Mouse (Mus musculus) stomach, embryonic 16.5 days (tissue): ENCODE measurements around the gene Wdr11. TPM values are rescaled to one million over a fixed set of nuclear protein-coding genes. Genes with fewer than 3 reads are reported as not detected.

Experiments used
- ATAC-seq: fragments of 200-750 bp; cut with Nextera tagmentation; 2 replicates; pipeline ENCODE4 v1.8.0; 2017; ENCODE audit warnings: moderate number of reproducible peaks, moderate TSS enrichment; ENCODE audit not compliant: insufficient read depth, low FRiP score
- H3K27ac ChIP-seq: fragments of 300-500 bp; sonication (generic); 2 replicates; pipeline ENCODE4 v1.5.1; 2014; ENCODE audit warnings: low read length
- H3K27me3 ChIP-seq: fragments of 300-500 bp; sonication (generic); 2 replicates; pipeline ENCODE4 v1.6.1; 2014; ENCODE audit warnings: low read length, control low read depth, mixed read lengths; ENCODE audit not compliant: control insufficient read depth, insufficient read depth
- H3K36me3 ChIP-seq: fragments of 300-500 bp; sonication (generic); 2 replicates; pipeline ENCODE4 v1.6.1; 2014; ENCODE audit warnings: low read length; ENCODE audit not compliant: control insufficient read depth, insufficient read depth
- H3K4me1 ChIP-seq: fragments of 300-500 bp; sonication (generic); 2 replicates; pipeline ENCODE4 v1.6.1; 2014; ENCODE audit warnings: low read length, control low read depth, mixed read lengths; ENCODE audit not compliant: control insufficient read depth, insufficient read depth
- H3K4me2 ChIP-seq: fragments of 300-500 bp; sonication (generic); 2 replicates; pipeline ENCODE4 v1.6.1; 2014; ENCODE audit warnings: low read depth, low read length, mixed read lengths
- H3K4me3 ChIP-seq: fragments of 300-500 bp; sonication (generic); replicated peaks from 2 replicates; pipeline ENCODE4 v1.5.1; 2014; ENCODE audit warnings: mild to moderate bottlenecking, low read length
- H3K9ac ChIP-seq: fragments of 300-500 bp; sonication (generic); 2 replicates; pipeline ENCODE4 v1.6.1; 2014; ENCODE audit warnings: low read length
- H3K9me3 ChIP-seq: fragments of 300-500 bp; sonication (generic); replicated peaks from 2 replicates; pipeline ENCODE4 v1.6.1; 2016; ENCODE audit warnings: low read length, control low read depth; ENCODE audit not compliant: control insufficient read depth
- WGBS: fragments of 180-500 bp; shearing (Covaris S2); extraction: QIAGEN DNeasy Blood & Tissue Kit; methylation state at CpG from one replicate; pipeline ENCODE4 v1.1.7; 2014; 5-methylcytosine and 5-hydroxymethylcytosine counted together
- polyA plus RNA-seq: library from polyadenylated mRNA; unstranded; fragments of >200 nt; fragmentation: Nextera tagmentation; extraction: Ambion mirVana; gene quantifications from 2 replicates; pipeline ENCODE4 v1.2.1, GENCODE M21; 2015

The Wdr11 gene
- polyA plus RNA-seq, 1 experiment from 2014 or later, result 37.6 TPM

DNA sequence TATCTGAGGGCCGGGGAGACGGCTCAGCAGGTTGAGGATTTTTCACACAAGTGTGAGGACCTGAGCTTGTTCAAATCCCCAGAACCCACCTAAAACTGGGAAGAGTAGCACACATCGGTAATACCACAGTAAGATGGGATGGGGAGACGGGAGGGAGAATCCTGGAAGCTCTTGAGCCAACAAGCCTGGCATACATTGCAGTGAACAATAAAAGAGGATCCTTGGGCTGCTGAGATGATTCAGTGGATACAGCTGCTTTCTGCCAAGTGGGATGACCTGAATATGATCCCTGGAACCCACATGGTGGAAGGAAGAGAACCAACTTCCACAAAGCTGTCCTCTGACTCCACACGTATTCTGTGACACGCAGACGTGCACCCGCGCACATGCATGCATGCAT, 68.9 kb downstream of the Wdr11 start:
- Histone ChIP-seq H3K9ac (peak overlapping the region; percentile 43), H3K36me3 (no peaks in the 10 kb centered on the region), H3K4me3 (no peak overlapping the region), H3K9me3 (no peaks in the 10 kb centered on the region), H3K27ac (peak overlapping the region; percentile 27; the same call in 1 of the 2 replicates), H3K4me2 (no peak overlapping the region), H3K27me3 (no peaks in the 10 kb centered on the region), H3K4me1 (peaks cover 39% of the 10 kb centered on the region)
- no peak for ATAC-seq
- 85% methylated on average over 9 of the region's 9 CpGs for WGBS

DNA sequence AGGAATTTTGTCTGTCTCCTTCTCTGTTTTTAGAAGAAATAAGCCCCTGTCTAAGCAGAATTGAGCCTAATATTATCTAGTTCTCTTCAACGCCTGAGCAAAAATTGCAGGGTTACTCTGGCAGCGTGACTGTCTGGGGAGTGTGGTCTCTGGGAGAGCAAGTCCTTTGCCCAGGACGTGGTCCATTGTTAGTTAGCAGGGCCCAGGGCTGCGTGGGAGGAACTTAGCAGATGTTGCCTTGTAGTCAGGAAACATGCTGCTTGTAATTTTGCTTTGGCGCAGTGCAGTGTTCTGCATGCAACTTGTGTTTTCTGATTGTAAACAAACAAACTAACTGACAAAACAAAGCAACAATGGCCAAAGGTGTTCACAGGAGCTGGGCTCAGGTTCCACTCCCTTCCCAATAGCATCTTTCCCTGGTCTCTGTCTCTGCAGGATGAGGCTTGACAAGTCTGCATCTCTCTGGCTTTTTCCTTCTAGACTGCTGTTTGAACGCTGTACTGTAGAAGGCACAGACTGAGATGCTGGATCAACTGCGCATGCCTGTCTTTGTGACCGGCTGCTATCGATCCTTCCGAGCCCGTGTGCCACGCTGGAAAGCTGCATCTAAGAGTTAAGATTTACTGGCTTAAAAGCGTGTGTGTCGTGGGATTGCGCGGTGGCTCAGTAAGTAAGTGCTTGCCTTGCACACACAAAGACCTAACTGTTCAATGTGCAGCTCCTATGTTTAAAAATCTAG, 70.6 kb downstream of the Wdr11 start:
- no peaks in the 10 kb centered on the region for H3K36me3 ChIP-seq
- no peak overlapping the region for H3K9ac ChIP-seq
- WGBS, result 70% methylated on average over 16 of the region's 16 CpGs
- no peak for ATAC-seq
- H3K9me3 ChIP-seq, result no peaks in the 10 kb centered on the region
- H3K4me2 ChIP-seq, result no peak overlapping the region
- H3K4me3 ChIP-seq, result no peak overlapping the region
- H3K27ac ChIP-seq, result peak overlapping the region; percentile 12; the same call in 1 of the 2 replicates
- H3K27me3 ChIP-seq, result no peaks in the 10 kb centered on the region
- H3K4me1 ChIP-seq, result peaks cover 38% of the 10 kb centered on the region

DNA sequence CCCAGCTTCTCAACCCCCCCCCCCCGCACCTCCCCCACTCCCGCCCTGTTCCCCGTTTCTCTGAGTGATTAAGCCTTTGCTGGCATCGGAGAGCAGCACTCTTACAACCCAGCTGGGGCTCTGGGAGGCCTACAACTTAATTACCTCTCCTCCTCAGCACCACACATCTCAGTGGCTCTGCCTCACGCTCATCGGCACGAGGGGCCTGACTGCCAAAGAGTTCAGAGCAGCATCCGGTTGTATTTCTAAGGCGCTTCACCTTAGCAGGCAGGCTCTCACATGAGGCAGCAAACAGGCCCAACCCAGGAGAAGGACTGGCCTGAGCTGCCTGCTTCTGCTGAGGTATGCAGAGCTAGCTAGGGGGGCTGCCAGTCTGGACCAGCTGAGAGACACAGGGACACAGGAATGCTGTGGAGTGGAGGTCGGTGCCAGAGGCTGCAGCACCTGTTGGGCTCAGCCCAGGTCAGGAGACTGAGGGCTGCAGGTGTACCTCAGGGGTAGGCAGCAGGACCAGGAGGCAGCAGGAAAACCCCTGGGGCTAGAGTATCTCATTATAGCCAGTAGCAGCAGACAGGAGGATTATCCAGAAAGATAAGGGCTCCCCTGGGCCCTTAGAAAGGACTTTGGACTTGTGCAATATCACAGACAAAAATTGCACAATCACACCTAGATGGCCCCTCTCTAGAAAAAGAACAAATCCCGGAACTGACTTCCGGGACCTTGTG, 72.3 kb downstream of the Wdr11 start:
- Histone ChIP-seq H3K9me3 (no peaks in the 10 kb centered on the region), H3K27me3 (no peaks in the 10 kb centered on the region), H3K27ac (peak overlapping the region; percentile 92), H3K9ac (peak overlapping the region; percentile 62), H3K4me1 (peaks cover 42% of the 10 kb centered on the region), H3K4me3 (no peak overlapping the region), H3K4me2 (peak overlapping the region; percentile 15; the same call in 1 of the 2 replicates), H3K36me3 (no peaks in the 10 kb centered on the region)
- 22% methylated on average over 12 of the region's 12 CpGs for WGBS
- ATAC-seq, result peak; percentile 77

DNA sequence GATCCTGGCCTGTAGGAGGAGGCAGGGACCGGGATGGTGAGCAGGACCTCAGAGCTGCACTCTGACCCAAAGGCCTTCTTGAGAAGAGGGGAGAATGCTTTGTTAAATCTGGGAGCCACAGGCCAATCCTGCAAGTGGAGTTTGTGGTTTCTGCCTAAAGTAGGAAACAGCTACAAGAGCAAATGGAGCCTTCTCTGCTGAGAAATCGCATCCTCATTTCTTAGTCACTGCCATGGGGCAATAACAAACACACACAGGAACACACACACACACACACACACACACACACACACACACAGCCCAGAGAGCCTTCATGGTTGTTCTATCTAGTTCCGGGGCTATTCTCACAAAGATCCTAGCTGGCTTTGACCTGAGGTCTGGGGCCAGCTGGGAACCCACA, 73.7 kb downstream of the Wdr11 start:
- H3K4me1 ChIP-seq, result peaks cover 41% of the 10 kb centered on the region
- no peaks in the 10 kb centered on the region for H3K36me3 ChIP-seq
- WGBS, result 76% methylated on average over 3 of the region's 3 CpGs

DNA sequence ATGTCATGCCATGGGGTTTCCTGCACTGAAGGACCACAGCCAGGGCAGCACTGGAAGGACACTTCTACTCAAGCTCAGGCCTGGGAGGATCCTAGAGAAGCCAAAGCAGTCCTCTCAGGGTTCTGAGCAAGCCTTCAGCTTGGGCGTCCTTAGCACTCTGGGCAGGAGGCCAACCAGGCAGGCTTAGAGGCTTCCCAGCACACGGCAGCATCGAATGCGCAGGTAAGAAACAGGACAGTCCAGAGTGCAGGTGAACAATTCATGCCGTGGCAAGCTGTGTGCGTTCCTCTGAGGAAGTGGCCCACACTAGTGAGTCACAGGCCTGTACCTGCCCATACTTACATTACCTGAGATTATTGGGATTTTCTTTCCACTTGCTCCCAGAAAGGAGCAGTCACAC, 74.3 kb downstream of the Wdr11 start:
- Histone ChIP-seq H3K27me3 (no peaks in the 10 kb centered on the region), H3K27ac (peak overlapping the region; percentile 92), H3K4me1 (peaks cover 38% of the 10 kb centered on the region), H3K9ac (peak overlapping the region; percentile 46; the same call in 1 of the 2 replicates), H3K9me3 (no peaks in the 10 kb centered on the region), H3K4me3 (no peak overlapping the region), H3K4me2 (no peak overlapping the region), H3K36me3 (no peaks in the 10 kb centered on the region)
- peak; percentile 47; the same call in 1 of the 2 replicates for ATAC-seq
- WGBS, result 57% methylated on average over 6 of the region's 6 CpGs

More for the DNA sequence above, 73.7 kb downstream of the Wdr11 start:
- Histone ChIP-seq H3K4me3 (no peak overlapping the region), H3K9me3 (no peaks in the 10 kb centered on the region), H3K27ac (peak overlapping the region; percentile 92), H3K27me3 (no peaks in the 10 kb centered on the region), H3K4me2 (no peak overlapping the region), H3K9ac (peak overlapping the region; percentile 46; the same call in 1 of the 2 replicates)
- no peak for ATAC-seq

DNA sequence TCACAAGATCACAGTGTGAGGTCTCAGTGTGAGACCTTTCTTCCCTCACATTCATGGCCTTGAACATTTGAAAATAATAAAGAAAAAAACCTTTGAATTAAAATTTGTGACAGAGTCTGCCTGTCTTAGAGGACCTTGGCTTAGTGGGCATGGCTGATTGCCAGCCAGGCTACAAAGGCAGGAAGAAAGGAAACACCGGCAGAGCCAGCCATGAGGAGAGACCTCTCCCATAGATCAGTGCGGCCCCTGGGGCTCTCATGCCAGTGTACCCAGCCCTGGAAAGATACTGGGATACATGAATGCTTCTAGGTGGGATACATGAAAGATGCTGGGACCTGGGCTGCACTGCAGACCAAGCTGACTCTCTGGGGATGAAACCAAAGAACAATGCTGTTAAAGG, 74.9 kb downstream of the Wdr11 start:
- H3K9me3 ChIP-seq, result no peaks in the 10 kb centered on the region
- no peaks in the 10 kb centered on the region for H3K36me3 ChIP-seq
- no peak overlapping the region for H3K4me2 ChIP-seq
- no peak for ATAC-seq
- H3K27me3 ChIP-seq, result no peaks in the 10 kb centered on the region
- H3K4me3 ChIP-seq, result no peak overlapping the region
- H3K9ac ChIP-seq, result no peak overlapping the region
- H3K4me1 ChIP-seq, result peaks cover 38% of the 10 kb centered on the region
- peak overlapping the region; percentile 92 for H3K27ac ChIP-seq
- 69% methylated on average over 2 of the region's 2 CpGs for WGBS

DNA sequence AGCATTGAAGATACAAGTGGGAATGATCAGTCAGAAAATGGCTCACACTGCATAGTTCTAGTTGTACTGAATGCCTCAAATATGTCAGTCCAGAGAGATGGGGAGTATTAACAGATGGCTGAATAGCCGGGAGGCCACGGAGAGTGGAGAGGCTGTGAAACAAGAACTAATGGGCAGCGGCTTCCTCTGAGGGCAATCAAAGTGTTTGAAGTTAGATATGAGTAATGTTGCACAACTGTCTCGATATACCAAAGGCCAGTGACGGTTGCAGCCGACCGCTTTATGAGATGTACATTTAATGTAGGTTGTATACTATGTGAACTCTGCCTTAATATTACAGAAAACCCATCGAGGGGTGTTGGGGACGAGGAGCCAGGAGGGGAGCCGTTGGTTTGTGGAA, 78.6 kb downstream of the Wdr11 start:
- no peak overlapping the region for H3K9ac ChIP-seq
- H3K4me1 ChIP-seq, result peaks cover 21% of the 10 kb centered on the region
- H3K27ac ChIP-seq, result no peak overlapping the region
- H3K4me3 ChIP-seq, result no peak overlapping the region
- no peaks in the 10 kb centered on the region for H3K36me3 ChIP-seq
- 57% methylated on average over 10 of the region's 10 CpGs for WGBS
- no peaks in the 10 kb centered on the region for H3K9me3 ChIP-seq
- no peak overlapping the region for H3K4me2 ChIP-seq
- ATAC-seq, result no peak
- no peaks in the 10 kb centered on the region for H3K27me3 ChIP-seq

DNA sequence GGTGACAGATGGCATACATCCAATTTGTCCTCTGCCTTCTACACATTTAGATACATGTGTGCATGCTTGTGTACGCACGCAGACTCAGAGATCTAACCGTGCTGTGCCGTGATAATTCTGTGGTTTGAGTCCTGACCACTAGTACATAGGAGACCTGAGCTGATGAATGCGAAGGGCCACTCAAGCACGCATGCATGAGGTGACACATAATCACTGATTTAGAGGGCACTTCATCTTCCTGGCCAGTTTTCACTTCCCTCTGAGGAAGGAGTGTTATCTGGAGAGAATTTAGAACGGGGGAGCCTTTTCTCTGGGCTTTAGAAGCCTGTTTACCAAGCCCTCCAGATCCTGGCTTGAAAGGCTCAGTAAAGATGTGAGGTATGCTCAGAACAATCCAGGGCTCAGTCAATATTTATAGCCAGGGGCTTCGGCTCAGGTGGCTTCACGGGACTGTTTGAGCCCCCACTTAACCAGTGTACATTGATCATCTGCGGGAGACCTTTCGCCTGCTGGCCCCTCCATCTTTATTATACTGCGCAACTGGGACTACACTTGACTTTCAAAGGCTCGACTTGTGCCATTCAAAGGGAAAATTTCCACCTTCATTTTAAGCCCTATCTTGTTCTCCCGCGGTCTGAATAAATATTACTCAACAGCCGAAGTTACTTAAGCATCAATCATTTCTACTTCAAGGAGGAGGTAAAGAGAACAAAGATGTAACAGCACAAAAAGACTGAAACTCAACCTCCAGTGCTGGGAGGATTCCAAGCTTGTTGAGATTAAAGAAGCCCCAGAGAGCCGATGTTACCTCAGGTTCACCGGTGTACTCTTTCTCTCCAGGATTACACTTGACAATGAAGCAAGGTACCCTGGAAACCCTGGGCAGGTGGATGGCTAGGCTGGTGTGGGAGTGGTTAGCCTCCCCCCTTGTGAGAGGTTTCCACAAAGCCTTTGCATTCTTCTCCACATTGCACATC, 80.3 kb downstream of the Wdr11 start:
- Histone ChIP-seq H3K27ac (peak overlapping the region; percentile 87), H3K4me3 (no peak overlapping the region), H3K9ac (no peak overlapping the region), H3K27me3 (no peaks in the 10 kb centered on the region), H3K4me1 (peaks cover 16% of the 10 kb centered on the region), H3K4me2 (no peak overlapping the region), H3K9me3 (no peaks in the 10 kb centered on the region), H3K36me3 (no peaks in the 10 kb centered on the region)
- peak; percentile 56 for ATAC-seq
- WGBS, result 55% methylated on average over 18 of the region's 18 CpGs
